Mouse (Mus musculus) MEL (cell line): ENCODE data around the gene A3galt2.
A peak's percentile ranks its signal among the peaks of the same experiment; 100 is the strongest.

Experiments used
- E2F4 ChIP-seq: IDR thresholded peaks from 2 replicates; pipeline ENCODE4 v1.6.1; 2011; ENCODE audit warnings: low read depth, low read length, improper control_type of control experiment, borderline replicate concordance
- EP300 ChIP-seq, 2 experiments: IDR thresholded peaks; 2 replicates each; pipeline ENCODE4 v1.6.1; 2011; ENCODE audit warnings: improper control_type of control experiment in 2 of 2, low read length in 2 of 2, low read depth in 1 of 2, mild to moderate bottlenecking in 1 of 2
- GABPA ChIP-seq: IDR thresholded peaks from 2 replicates; pipeline ENCODE4 v1.6.1; 2012; ENCODE audit warnings: low read depth, mild to moderate bottlenecking, inconsistent platforms, low read length, improper control_type of control experiment, moderate library complexity
- MYC ChIP-seq: IDR thresholded peaks from 2 replicates; pipeline ENCODE4 v1.6.1; 2011; ENCODE audit warnings: low read depth, mild to moderate bottlenecking, low read length, improper control_type of control experiment, moderate library complexity
- POLR2A ChIP-seq, 2 experiments: IDR thresholded peaks; 2 replicates each; pipeline ENCODE4 v1.6.1; 2011 to 2012; ENCODE audit warnings: low read length in 2 of 2, mild to moderate bottlenecking in 2 of 2, control low read depth in 1 of 2, improper control_type of control experiment in 1 of 2, low read depth in 1 of 2, moderate library complexity in 1 of 2; ENCODE audit not compliant: control insufficient read depth in 1 of 2, insufficient read depth in 1 of 2, poor library complexity in 1 of 2
- RCOR1 ChIP-seq: IDR thresholded peaks from 2 replicates; pipeline ENCODE4 v1.6.1; 2012; ENCODE audit warnings: low read depth, mild to moderate bottlenecking, inconsistent platforms, low read length, improper control_type of control experiment
- SIN3A ChIP-seq: IDR thresholded peaks from 2 replicates; pipeline ENCODE4 v1.6.1; 2012; ENCODE audit warnings: low read length, improper control_type of control experiment, inconsistent platforms
- SMC3 ChIP-seq: IDR thresholded peaks from 2 replicates; pipeline ENCODE4 v1.6.1; 2011; ENCODE audit warnings: low read depth, low read length, improper control_type of control experiment
- USF2 ChIP-seq, 2 experiments: IDR thresholded peaks; 2 replicates each; pipeline ENCODE4 v1.6.1; 2011 to 2012; ENCODE audit warnings: improper control_type of control experiment in 2 of 2, low read length in 2 of 2, borderline replicate concordance in 1 of 2, inconsistent platforms in 1 of 2, low read depth in 1 of 2, mild to moderate bottlenecking in 1 of 2; ENCODE audit not compliant: insufficient read depth in 1 of 2

GRCm38 (mm10) chr4:128712136-128712655 is 43.0 kb upstream of the A3galt2 start:
- TF ChIP-seq USF2 (IDR thresholded peaks at IDR 0.05; ENCODE audit: borderline replicate concordance in 1 of 2, insufficient read depth in 1 of 2, low read depth in 1 of 2, low read length in 2 of 2), result no peak
- TF ChIP-seq GABPA, result no peak
- TF ChIP-seq RCOR1, result no peak
- TF ChIP-seq E2F4, result no peak
- TF ChIP-seq EP300 (IDR thresholded peaks at IDR 0.05; ENCODE audit: low read depth in 1 of 2, low read length in 2 of 2), result no peak
- TF ChIP-seq POLR2A (IDR thresholded peaks at IDR 0.05; ENCODE audit: control insufficient read depth in 1 of 2, insufficient read depth in 1 of 2, low read depth in 1 of 2, low read length in 2 of 2, poor library complexity in 1 of 2), result no peak; a peak in 1 of 4 replicates
- TF ChIP-seq MYC, result no peak
- no peak for TF ChIP-seq SMC3
- TF ChIP-seq SIN3A, result peak; percentile 32; the same call in 1 of the 2 replicates
